Mouse (Mus musculus) myocyte (in vitro differentiated cells): Measurements from ENCODE around the gene Tmem53.

Source experiments
- MAX ChIP-seq: IDR thresholded peaks from one replicate; pipeline ENCODE4 v1.6.1; 2011; ENCODE audit warnings: low read depth, mild to moderate bottlenecking, control low read depth
- POLR2A ChIP-seq: IDR thresholded peaks from one replicate; pipeline ENCODE4 v1.6.1; 2011; ENCODE audit warnings: low read depth, mild to moderate bottlenecking, control low read depth, moderate library complexity; ENCODE audit not compliant: insufficient read length
- POLR2AphosphoS2 ChIP-seq: IDR thresholded peaks from one replicate; pipeline ENCODE4 v1.6.1; 2011; ENCODE audit warnings: low read depth, control low read depth; ENCODE audit not compliant: insufficient read length
- TCF12 ChIP-seq: IDR thresholded peaks from one replicate; pipeline ENCODE4 v1.6.1; 2011; ENCODE audit warnings: mild to moderate bottlenecking, control low read depth; ENCODE audit not compliant: poor library complexity, insufficient read depth, severe bottlenecking
- TCF3 ChIP-seq: IDR thresholded peaks from one replicate; pipeline ENCODE4 v1.6.1; 2011; ENCODE audit warnings: low read depth, control low read depth; ENCODE audit not compliant: insufficient read length
- USF1 ChIP-seq: IDR thresholded peaks from one replicate; pipeline ENCODE4 v1.6.1; 2011; ENCODE audit warnings: low read depth, mild to moderate bottlenecking, control low read depth, moderate library complexity

DNA sequence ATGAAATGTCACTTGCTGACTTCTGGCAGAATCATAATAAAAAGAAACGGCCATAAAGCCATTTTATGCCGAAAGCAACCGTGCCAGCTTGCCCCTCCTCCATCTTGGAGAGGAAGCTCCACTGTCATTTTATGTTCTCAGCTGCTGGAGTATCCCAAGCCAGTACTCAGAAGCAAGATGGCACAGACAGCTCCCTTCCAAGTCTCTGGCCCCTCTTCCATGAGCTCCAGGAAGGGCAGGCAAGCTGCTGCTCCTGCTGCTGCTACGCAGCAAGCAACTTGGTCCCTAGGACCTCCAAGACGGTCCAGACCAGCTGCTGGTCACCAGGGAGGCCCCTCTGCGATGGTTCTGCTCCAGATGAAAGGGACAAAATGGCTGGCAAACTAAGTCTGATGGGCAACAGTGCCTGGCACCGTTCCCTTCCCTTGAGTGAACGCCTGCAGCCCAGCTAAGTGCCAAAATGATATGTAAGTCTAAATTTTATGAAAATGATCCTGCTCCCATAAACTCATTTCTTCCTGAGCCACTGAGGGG is 28.7 kb downstream of the Tmem53 start:
- TF ChIP-seq TCF3, result no peak
- no peak for TF ChIP-seq POLR2A
- no peak for TF ChIP-seq TCF12
- no peak for TF ChIP-seq USF1
- TF ChIP-seq MAX, result no peak
- no peak for TF ChIP-seq POLR2AphosphoS2
